Mouse (Mus musculus) large intestine, adult 2 months (tissue): ENCODE data around the gene Hsdl1. TPM values are rescaled to one million over a fixed set of nuclear protein-coding genes. Genes with fewer than 3 reads are reported as not detected.

ENCODE experiments used
- DNase-seq: peaks from one replicate; pipeline ENCODE4 v3.0.0-alpha.2; 2012; ENCODE audit warnings: low read depth, low spot score
- WGBS: fragments of 180-500 bp; shearing (Covaris S2); methylation state at CpG from one replicate; pipeline ENCODE4 v1.1.7; 2018; 5-methylcytosine and 5-hydroxymethylcytosine counted together
- polyA plus RNA-seq: library from polyadenylated mRNA; depleted of rRNA; stranded (reverse); fragments of >200 nt; gene quantifications from 2 replicates; pipeline ENCODE4 v1.2.3, GENCODE M21; 2012; rRNA removed

Gene Hsdl1
- polyA plus RNA-seq, 1 experiment: 19.1 TPM

- WGBS: 48% methylated on average over 6 of the region's 6 CpGs
Measured at GRCm38 (mm10) chr8:119545180-119545579, 29.8 kb downstream of the Hsdl1 start.

GRCm38 (mm10) chr8:119544606-119545005 is 30.4 kb downstream of the Hsdl1 start:
- DNase-seq: no peak
- WGBS: 50% methylated on average over 3 of the region's 3 CpGs

More at GRCm38 (mm10) chr8:119545180-119545579, 29.8 kb downstream of the Hsdl1 start:
- no peak for DNase-seq

GRCm38 (mm10) chr8:119531973-119532372 is 43.0 kb downstream of the Hsdl1 start:
- no peak for DNase-seq
- WGBS: 80% methylated on average over 9 of the region's 9 CpGs

GRCm38 (mm10) chr8:119531397-119531796 is 43.6 kb downstream of the Hsdl1 start:
- 74% methylated on average over 3 of the region's 3 CpGs for WGBS
- DNase-seq: no peak

DNA sequence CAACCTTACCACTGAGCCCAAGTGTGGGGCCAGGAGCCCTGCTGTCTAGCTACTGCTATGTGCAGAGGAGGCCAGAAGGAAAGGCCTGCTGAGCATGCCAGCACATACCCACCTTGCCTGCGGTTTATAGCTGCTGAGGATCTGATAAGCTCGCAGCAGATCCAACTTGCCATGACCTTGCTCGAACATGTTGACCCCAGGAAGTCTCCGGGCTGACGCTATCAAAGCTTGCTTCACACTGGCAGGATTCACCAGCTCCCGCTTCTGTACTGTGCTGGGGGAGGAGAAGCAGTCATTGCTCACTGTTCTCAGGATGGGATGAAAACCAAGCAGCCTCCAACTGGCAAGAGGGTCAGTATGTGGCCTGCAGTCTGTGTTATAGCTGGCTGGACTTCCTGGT is 44.0 kb downstream of the Hsdl1 start:
- no peak for DNase-seq
- WGBS: 49% methylated on average over 6 of the region's 6 CpGs

DNA sequence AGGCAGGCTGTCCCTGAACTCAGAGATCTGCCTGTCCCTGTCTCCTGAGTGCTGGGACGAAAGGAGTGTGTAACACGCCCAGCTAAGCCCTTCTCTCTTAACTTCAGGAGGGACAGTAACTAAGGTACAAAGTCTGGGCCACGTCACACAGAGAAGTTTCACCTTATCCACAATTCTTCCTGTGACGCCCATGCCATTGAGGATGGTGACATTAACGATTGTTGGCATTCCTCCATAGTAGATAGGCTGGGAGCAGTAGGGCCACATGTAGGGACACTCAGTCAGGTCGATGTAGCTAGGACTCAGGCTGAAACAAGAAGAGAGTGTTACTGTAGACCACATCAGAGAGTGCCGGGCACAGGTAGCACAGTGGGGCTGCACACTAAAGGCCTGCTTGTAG is 46.2 kb downstream of the Hsdl1 start:
- peak; percentile 82 for DNase-seq
- 43% methylated on average over 7 of the region's 7 CpGs for WGBS

GRCm38 (mm10) chr8:119520102-119520501 is 54.9 kb downstream of the Hsdl1 start:
- no peak for DNase-seq
- WGBS: 78% methylated on average over 7 of the region's 7 CpGs

DNA sequence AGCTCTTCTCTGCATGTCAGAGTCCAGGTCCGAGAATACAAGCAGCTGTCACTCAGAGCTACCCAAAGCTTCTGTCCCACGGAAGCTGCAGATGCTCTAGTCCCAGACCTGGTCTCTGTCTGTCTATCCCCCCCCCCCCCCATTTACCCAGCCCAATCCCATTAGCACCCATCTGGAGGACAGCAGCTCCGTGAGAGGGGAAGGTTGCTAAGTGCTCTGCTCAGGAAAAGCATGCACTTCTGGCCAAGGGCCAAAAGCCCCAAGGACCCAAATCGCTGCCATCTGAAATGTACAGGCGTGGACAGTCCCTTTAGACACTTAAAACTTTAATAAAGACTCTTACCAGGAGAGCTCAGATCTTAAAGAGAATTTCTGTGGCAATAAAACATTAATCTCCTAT is 58.3 kb downstream of the Hsdl1 start:
- 75% methylated on average over 5 of the region's 5 CpGs for WGBS
- no peak for DNase-seq

DNA sequence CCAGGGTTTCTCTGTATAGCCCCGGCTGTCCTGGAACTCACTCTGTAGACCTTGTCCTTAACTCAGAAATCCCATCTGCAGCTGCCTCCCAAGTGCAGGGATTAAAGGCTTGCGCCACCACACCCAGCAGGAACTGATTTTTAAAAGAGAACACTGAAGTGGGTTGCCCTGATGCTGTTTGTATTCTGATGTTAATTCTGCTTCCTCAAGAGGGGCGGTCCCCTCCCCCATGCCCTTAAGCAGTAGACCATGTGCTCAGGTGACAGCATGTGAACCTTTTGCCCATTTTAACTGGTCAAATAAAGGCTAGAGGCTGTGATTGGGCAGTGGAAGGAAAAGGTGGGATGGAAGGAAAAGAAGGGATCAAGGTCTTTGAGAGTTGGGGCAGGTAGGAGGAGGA is 59.2 kb downstream of the Hsdl1 start:
- 83% methylated on average over 3 of the region's 3 CpGs for WGBS
- DNase-seq: no peak

- DNase-seq: no peak
- WGBS: 85% methylated on average over 3 of the region's 3 CpGs
Measured at GRCm38 (mm10) chr8:119514940-119515339, 60.0 kb downstream of the Hsdl1 start.

DNA sequence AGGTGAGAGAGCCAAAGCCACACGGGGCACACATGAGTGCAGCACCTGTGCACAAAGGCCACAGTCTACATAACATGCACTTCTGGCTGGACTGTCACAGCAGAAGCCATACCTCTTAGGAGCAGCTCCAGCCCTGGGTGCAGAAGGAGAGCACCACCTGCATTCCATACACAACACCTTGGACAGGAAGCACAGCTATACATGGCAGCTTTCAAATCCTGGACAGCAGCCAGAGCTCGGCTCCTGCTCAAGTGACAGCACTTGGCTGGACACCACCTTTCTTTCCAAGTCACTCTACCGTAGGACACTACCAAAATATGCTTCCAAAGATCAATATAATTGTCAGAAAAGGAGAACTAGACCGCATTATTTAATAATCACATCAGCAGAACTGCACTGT is 61.6 kb downstream of the Hsdl1 start:
- WGBS: 57% methylated on average over 4 of the region's 4 CpGs
- no peak for DNase-seq

Other genes starting within 250 kb of the Hsdl1 start
- 92.3 and 106 TPM in 2 replicates for gene Hsbp1, start 230.7 kb downstream of the Hsdl1 start, polyA plus RNA-seq
- 23.2 and 30.1 TPM in 2 replicates for gene Mlycd, start 180.3 kb downstream of the Hsdl1 start, polyA plus RNA-seq
- gene Osgin1, start 141.1 kb downstream of the Hsdl1 start, polyA plus RNA-seq: 55.2 and 117 TPM in 2 replicates
- 0.63 and 0.90 TPM in 2 replicates for gene Necab2, start 128.5 kb downstream of the Hsdl1 start, polyA plus RNA-seq
- 0.62 and 2.0 TPM in 2 replicates for gene Slc38a8, start 73.5 kb downstream of the Hsdl1 start, polyA plus RNA-seq
- gene Mbtps1, start 16.4 kb downstream of the Hsdl1 start, polyA plus RNA-seq: 54.3 and 69.2 TPM in 2 replicates
- 3.5 and 7.3 TPM in 2 replicates for gene Dnaaf1, start 52 bp upstream of the Hsdl1 start, polyA plus RNA-seq
- 19.2 and 21.5 TPM in 2 replicates for gene Taf1c, start 30.0 kb upstream of the Hsdl1 start, polyA plus RNA-seq
- 0.12 and 0.62 TPM in 2 replicates for gene Adad2, start 37.6 kb upstream of the Hsdl1 start, polyA plus RNA-seq
- 0.86 and 0.89 TPM in 2 replicates for gene Kcng4, start 60.5 kb upstream of the Hsdl1 start, polyA plus RNA-seq
- 26.6 and 26.8 TPM in 2 replicates for gene Wfdc1, start 91.2 kb upstream of the Hsdl1 start, polyA plus RNA-seq
- gene Atp2c2, start 124.8 kb upstream of the Hsdl1 start, polyA plus RNA-seq: 7.9 and 9.5 TPM in 2 replicates
- gene Tldc1, start 203.2 kb upstream of the Hsdl1 start, polyA plus RNA-seq: 7.3 and 9.0 TPM in 2 replicates